Mouse (Mus musculus) gastrocnemius, postnatal 4 days (tissue): ENCODE measurements at regions not wholly inside any gene's neighbourhood (a gene's known extent, or its start where the extent isn't known, plus 50 kb on each side); places are given as distances from the start of the nearest gene placed in this dataset.
A peak's percentile ranks its signal among the peaks of the same experiment; 100 is the strongest.

Source experiments
- DNase-seq, 2 experiments: peaks; one replicate each; pipeline ENCODE4 v3.0.0; 2021 to 2022; ENCODE audit warnings: low spot score in 2 of 2, mixed read lengths in 2 of 2

GRCm38 (mm10) chr17:83133201-83133600 is 81.9 kb upstream of the Pkdcc start:
- no peak for DNase-seq

- no peak for DNase-seq
These were observed 79.5 kb upstream of the Pkdcc start for GRCm38 (mm10) chr17:83135441-83136120.

GRCm38 (mm10) chr17:83136267-83136666 is 78.8 kb upstream of the Pkdcc start:
- DNase-seq, result no peak

- no peak for DNase-seq
These were observed 77.4 kb upstream of the Pkdcc start for GRCm38 (mm10) chr17:83137720-83138119.

GRCm38 (mm10) chr17:83138493-83139417 is 76.3 kb upstream of the Pkdcc start:
- no peak for DNase-seq

- DNase-seq, result peak in 1 of 2 experiments; percentile 31
These were observed 66.6 kb upstream of the Pkdcc start for GRCm38 (mm10) chr17:83148371-83148929.

GRCm38 (mm10) chr17:83149336-83149735 is 65.8 kb upstream of the Pkdcc start:
- DNase-seq, result no peak

- no peak for DNase-seq
These were observed 60.0 kb upstream of the Pkdcc start for GRCm38 (mm10) chr17:83155106-83155505.

- DNase-seq, result no peak
These were observed 58.4 kb upstream of the Pkdcc start for GRCm38 (mm10) chr17:83156682-83157081.

GRCm38 (mm10) chr17:83158053-83158452 is 57.0 kb upstream of the Pkdcc start:
- DNase-seq, result no peak

GRCm38 (mm10) chr17:83158652-83159051 is 56.4 kb upstream of the Pkdcc start:
- no peak for DNase-seq

GRCm38 (mm10) chr17:83159634-83160033 is 55.5 kb upstream of the Pkdcc start:
- DNase-seq, result no peak

GRCm38 (mm10) chr17:83160296-83160695 is 54.8 kb upstream of the Pkdcc start:
- DNase-seq, result no peak

- DNase-seq, result no peak
These were observed 53.4 kb upstream of the Pkdcc start for GRCm38 (mm10) chr17:83161731-83162130.

- no peak for DNase-seq
These were observed 51.0 kb upstream of the Pkdcc start for GRCm38 (mm10) chr17:83163952-83164560.

- DNase-seq, result no peak
These were observed 50.4 kb upstream of the Pkdcc start for GRCm38 (mm10) chr17:83164728-83165127.

GRCm38 (mm10) chr17:83165140-83165539 is 50.0 kb upstream of the Pkdcc start:
- DNase-seq, result no peak
